Mouse (Mus musculus) hindbrain, embryonic 15.5 days (tissue): ENCODE data around the gene Ift122. TPM values are rescaled to one million over a fixed set of nuclear protein-coding genes. Genes with fewer than 3 reads are reported as not detected.

Source experiments
- ATAC-seq: fragments of 200-750 bp; cut with Nextera tagmentation; 2 replicates; pipeline ENCODE4 v1.8.0; 2017; ENCODE audit warnings: low read depth, moderate number of reproducible peaks, moderate TSS enrichment; ENCODE audit not compliant: low FRiP score
- H3K27ac ChIP-seq: fragments of 300-500 bp; sonication (generic); replicated peaks from 2 replicates; pipeline ENCODE4 v1.5.1; 2015; ENCODE audit warnings: mild to moderate bottlenecking, inconsistent platforms
- H3K27me3 ChIP-seq: fragments of 300-500 bp; sonication (generic); 2 replicates; pipeline ENCODE4 v1.6.1; 2015; ENCODE audit warnings: control low read depth, inconsistent platforms
- H3K36me3 ChIP-seq: fragments of 300-500 bp; sonication (generic); 2 replicates; pipeline ENCODE4 v1.6.1; 2015; ENCODE audit warnings: control low read depth, inconsistent platforms
- H3K4me1 ChIP-seq: fragments of 300-500 bp; sonication (generic); replicated peaks from 2 replicates; pipeline ENCODE4 v1.6.1; 2015; ENCODE audit warnings: control low read depth, inconsistent platforms
- H3K4me2 ChIP-seq: fragments of 300-500 bp; sonication (generic); 2 replicates; pipeline ENCODE4 v1.6.1; 2015; ENCODE audit warnings: moderate library complexity, mild to moderate bottlenecking, inconsistent platforms
- H3K4me3 ChIP-seq: fragments of 300-500 bp; sonication (generic); 2 replicates; pipeline ENCODE4 v1.5.1; 2015; ENCODE audit warnings: mild to moderate bottlenecking, inconsistent platforms
- H3K9ac ChIP-seq: fragments of 300-500 bp; sonication (generic); 2 replicates; pipeline ENCODE4 v1.6.1; 2015; ENCODE audit warnings: inconsistent platforms
- H3K9me3 ChIP-seq: fragments of 300-500 bp; sonication (generic); 2 replicates; pipeline ENCODE4 v1.6.1; 2016; ENCODE audit warnings: control low read depth, inconsistent platforms
- WGBS: fragments of 180-500 bp; shearing (Covaris S2); methylation state at CpG from one replicate; pipeline ENCODE4 v1.1.7; 2015; 5-methylcytosine and 5-hydroxymethylcytosine counted together
- polyA plus RNA-seq: library from polyadenylated mRNA; unstranded; fragments of >200 nt; fragmentation: Nextera tagmentation; extraction: Ambion mirVana; gene quantifications from 2 replicates; pipeline ENCODE4 v1.2.1, GENCODE M21; 2015

Gene Ift122
- polyA plus RNA-seq, 1 experiment from 2014 or later: 31.5 TPM

- no peaks in the 10 kb centered on the region for H3K36me3 ChIP-seq
- H3K27me3 ChIP-seq: no peaks in the 10 kb centered on the region
- no peak overlapping the region for H3K4me2 ChIP-seq
- H3K4me3 ChIP-seq: no peak overlapping the region
- H3K9ac ChIP-seq: no peak overlapping the region
- WGBS: 67% methylated on average over 17 of the region's 17 CpGs
- ATAC-seq: no peak
- H3K9me3 ChIP-seq: no peaks in the 10 kb centered on the region
- peak overlapping the region; percentile 58 for H3K27ac ChIP-seq
- H3K4me1 ChIP-seq: peaks cover 24% of the 10 kb centered on the region
Observed at GRCm38 (mm10) chr6:115915601-115916445, 62.6 kb downstream of the Ift122 start.

- H3K4me1 ChIP-seq: peaks cover 24% of the 10 kb centered on the region
- H3K9ac ChIP-seq: no peak overlapping the region
- no peak for ATAC-seq
- H3K9me3 ChIP-seq: no peaks in the 10 kb centered on the region
- no peak overlapping the region for H3K4me2 ChIP-seq
- no peaks in the 10 kb centered on the region for H3K27me3 ChIP-seq
- 0 out of 2 replicates have a peak overlapping the region, but pooled peaks have one; percentile 21 for H3K27ac ChIP-seq
- no peak overlapping the region for H3K4me3 ChIP-seq
- no peaks in the 10 kb centered on the region for H3K36me3 ChIP-seq
- 87% methylated on average over 5 of the region's 5 CpGs for WGBS
Observed at GRCm38 (mm10) chr6:115916611-115917010, 63.3 kb downstream of the Ift122 start.

GRCm38 (mm10) chr6:115918615-115919014, 65.3 kb downstream of the Ift122 start:
- Histone ChIP-seq H3K4me3 (no peak overlapping the region), H3K36me3 (no peaks in the 10 kb centered on the region), H3K27ac (no peak overlapping the region), H3K4me2 (no peak overlapping the region), H3K27me3 (no peaks in the 10 kb centered on the region), H3K4me1 (peaks cover 23% of the 10 kb centered on the region), H3K9me3 (no peaks in the 10 kb centered on the region), H3K9ac (no peak overlapping the region)
- ATAC-seq: no peak
- WGBS: 91% methylated on average over 1 of the region's 1 CpGs

- H3K36me3 ChIP-seq: no peaks in the 10 kb centered on the region
- peaks cover 11% of the 10 kb centered on the region for H3K4me1 ChIP-seq
- WGBS: 90% methylated on average over 5 of the region's 5 CpGs
- no peaks in the 10 kb centered on the region for H3K27me3 ChIP-seq
- H3K4me2 ChIP-seq: no peak overlapping the region
- no peak overlapping the region for H3K27ac ChIP-seq
- H3K4me3 ChIP-seq: no peak overlapping the region
- no peak overlapping the region for H3K9ac ChIP-seq
- no peaks in the 10 kb centered on the region for H3K9me3 ChIP-seq
- no peak for ATAC-seq
Observed at GRCm38 (mm10) chr6:115919876-115920275, 66.6 kb downstream of the Ift122 start.

GRCm38 (mm10) chr6:115924829-115925228, 71.6 kb downstream of the Ift122 start:
- no peak for ATAC-seq
- no peaks in the 10 kb centered on the region for H3K27me3 ChIP-seq
- peaks cover 15% of the 10 kb centered on the region for H3K4me1 ChIP-seq
- H3K27ac ChIP-seq: no peak overlapping the region
- no peak overlapping the region for H3K4me2 ChIP-seq
- H3K9ac ChIP-seq: no peak overlapping the region
- no peaks in the 10 kb centered on the region for H3K36me3 ChIP-seq
- no peaks in the 10 kb centered on the region for H3K9me3 ChIP-seq
- WGBS: 63% methylated on average over 6 of the region's 6 CpGs
- H3K4me3 ChIP-seq: no peak overlapping the region

- Histone ChIP-seq H3K9ac (no peak overlapping the region), H3K27ac (no peak overlapping the region), H3K36me3 (no peaks in the 10 kb centered on the region), H3K4me1 (peaks cover 15% of the 10 kb centered on the region), H3K4me3 (no peak overlapping the region), H3K4me2 (no peak overlapping the region), H3K9me3 (no peaks in the 10 kb centered on the region), H3K27me3 (no peaks in the 10 kb centered on the region)
- WGBS: 53% methylated on average over 10 of the region's 10 CpGs
- no peak for ATAC-seq
Observed at GRCm38 (mm10) chr6:115926416-115926815, 73.1 kb downstream of the Ift122 start.

- H3K9ac ChIP-seq: no peak overlapping the region
- no peaks in the 10 kb centered on the region for H3K9me3 ChIP-seq
- ATAC-seq: peak; percentile 19; the same call in 1 of the 2 replicates
- peaks cover 15% of the 10 kb centered on the region for H3K4me1 ChIP-seq
- no peaks in the 10 kb centered on the region for H3K36me3 ChIP-seq
- no peak overlapping the region for H3K27ac ChIP-seq
- WGBS: 56% methylated on average over 10 of the region's 10 CpGs
- H3K27me3 ChIP-seq: no peaks in the 10 kb centered on the region
- H3K4me3 ChIP-seq: no peak overlapping the region
- no peak overlapping the region for H3K4me2 ChIP-seq
Observed at GRCm38 (mm10) chr6:115927292-115928242, 74.3 kb downstream of the Ift122 start.

- 76% methylated on average over 5 of the region's 5 CpGs for WGBS
- no peak for ATAC-seq
- H3K9me3 ChIP-seq: no peaks in the 10 kb centered on the region
- peaks cover 15% of the 10 kb centered on the region for H3K4me1 ChIP-seq
- H3K9ac ChIP-seq: no peak overlapping the region
- no peaks in the 10 kb centered on the region for H3K36me3 ChIP-seq
- no peak overlapping the region for H3K27ac ChIP-seq
- H3K27me3 ChIP-seq: no peaks in the 10 kb centered on the region
- H3K4me2 ChIP-seq: no peak overlapping the region
- no peak overlapping the region for H3K4me3 ChIP-seq
Observed at GRCm38 (mm10) chr6:115930018-115930417, 76.7 kb downstream of the Ift122 start.

GRCm38 (mm10) chr6:115931639-115932038, 78.4 kb downstream of the Ift122 start, which contains the start of gene Rho:
Gene Rho (plus strand): TSS chr6:115931748.
- no peak within 1 kb of the TSS for H3K4me2 ChIP-seq
- no peaks in the 10 kb centered on the region for H3K36me3 ChIP-seq
- H3K27ac ChIP-seq: no peak within 1 kb of the TSS
- no peaks in the 10 kb centered on the region for H3K27me3 ChIP-seq
- ATAC-seq: no peak
- no peak within 1 kb of the TSS for H3K4me3 ChIP-seq
- no peaks in the 10 kb centered on the region for H3K9me3 ChIP-seq
- WGBS: 89% methylated on average over 14 of the region's 14 CpGs
- no peak within 1 kb of the TSS for H3K9ac ChIP-seq
- H3K4me1 ChIP-seq: peaks cover 7% of the 10 kb centered on the region

- Histone ChIP-seq H3K4me2 (no peak overlapping the region), H3K4me3 (no peak overlapping the region), H3K27me3 (no peaks in the 10 kb centered on the region), H3K4me1 (no peaks in the 10 kb centered on the region; the same call in 1 of the 2 replicates), H3K27ac (no peak overlapping the region), H3K36me3 (no peaks in the 10 kb centered on the region), H3K9me3 (no peaks in the 10 kb centered on the region), H3K9ac (no peak overlapping the region)
- WGBS: 86% methylated on average over 3 of the region's 3 CpGs
- ATAC-seq: no peak
Observed at GRCm38 (mm10) chr6:115932391-115932790, 79.1 kb downstream of the Ift122 start.

GRCm38 (mm10) chr6:115935544-115935943, 82.3 kb downstream of the Ift122 start:
- no peak for ATAC-seq
- Histone ChIP-seq H3K36me3 (no peaks in the 10 kb centered on the region), H3K9me3 (no peaks in the 10 kb centered on the region), H3K27ac (no peak overlapping the region), H3K4me2 (no peak overlapping the region), H3K9ac (no peak overlapping the region), H3K4me1 (no peaks in the 10 kb centered on the region), H3K4me3 (no peak overlapping the region), H3K27me3 (no peaks in the 10 kb centered on the region)
- 89% methylated on average over 8 of the region's 8 CpGs for WGBS

GRCm38 (mm10) chr6:115938011-115938410, 84.7 kb downstream of the Ift122 start:
- no peaks in the 10 kb centered on the region for H3K36me3 ChIP-seq
- H3K4me1 ChIP-seq: no peaks in the 10 kb centered on the region
- ATAC-seq: no peak
- no peaks in the 10 kb centered on the region for H3K27me3 ChIP-seq
- H3K4me3 ChIP-seq: no peak overlapping the region
- no peak overlapping the region for H3K9ac ChIP-seq
- H3K9me3 ChIP-seq: no peaks in the 10 kb centered on the region
- no peak overlapping the region for H3K27ac ChIP-seq
- no peak overlapping the region for H3K4me2 ChIP-seq
- WGBS: 97% methylated on average over 2 of the region's 2 CpGs
